Mouse (Mus musculus): Measurements from ENCODE around the gene Pdpr. TPM values are rescaled to one million over a fixed set of nuclear protein-coding genes. Genes with fewer than 3 reads are reported as not detected.
A peak's percentile ranks its signal among the peaks of the same experiment; 100 is the strongest.
"Not testable (repeated sequence)": the region's sequence is repeated elsewhere in the genome, so short reads cannot be mapped to it uniquely, and the experiment has no call there.

Gene Pdpr
- total RNA-seq, 2 experiments from 2014 or later, result 4.8 to 5.0 TPM

DNA sequence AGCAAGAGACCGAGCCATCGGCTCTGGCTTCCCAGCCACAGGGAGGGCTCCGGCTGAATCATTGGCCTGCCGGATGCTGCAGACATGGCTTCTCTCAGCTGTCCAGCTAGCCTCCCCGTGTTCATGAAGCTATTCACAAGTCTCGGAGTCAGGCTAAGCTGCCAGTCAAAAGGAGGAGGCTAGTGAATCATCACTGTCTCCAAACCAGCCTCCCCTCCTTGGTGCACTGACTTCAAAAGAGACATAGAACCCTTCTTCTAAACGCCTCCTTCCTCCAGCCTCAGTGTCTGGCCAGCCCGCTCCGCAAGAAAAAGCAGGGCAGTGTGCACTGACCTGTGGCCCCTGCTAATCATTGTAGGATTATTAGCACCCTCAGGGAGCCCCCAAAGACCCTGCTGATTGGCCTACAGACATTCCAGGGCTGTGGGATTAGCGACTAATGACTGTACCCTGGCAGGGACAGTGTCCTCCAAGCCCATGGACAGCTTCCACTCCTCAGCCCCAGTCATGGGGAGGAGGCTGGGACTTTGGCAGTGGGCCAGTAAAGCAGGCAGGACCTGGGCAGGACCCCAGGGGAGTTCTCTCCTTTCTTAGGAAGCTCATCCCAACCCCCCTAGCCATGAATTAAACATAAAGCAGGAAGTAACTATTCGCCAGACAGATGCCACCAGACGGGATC, 12.7 kb upstream of the Pdpr start:
- no peak for ATAC-seq (replicated peaks; ENCODE audit: low FRiP score, poor library complexity, severe bottlenecking)

DNA sequence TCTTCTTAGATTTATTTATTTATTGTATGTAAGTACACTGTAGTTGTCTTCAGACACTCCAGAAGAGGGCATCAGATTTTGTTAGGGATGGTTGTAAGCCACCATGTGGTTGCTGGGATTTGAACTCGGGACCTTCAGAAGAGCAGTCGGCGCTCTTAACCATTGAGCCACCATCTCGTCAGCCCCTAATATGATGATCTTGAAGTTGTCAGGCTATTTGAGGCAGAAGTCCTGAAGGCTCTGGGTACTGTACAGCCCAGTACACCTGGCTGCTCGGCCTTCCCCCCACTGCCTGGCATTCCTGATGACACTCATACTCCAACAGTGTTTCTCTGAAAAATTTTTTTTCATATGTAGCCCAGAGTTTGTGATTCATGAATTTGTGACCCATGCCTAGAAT, 10.5 kb upstream of the Pdpr start:
- not testable (repeated sequence) for ATAC-seq (replicated peaks; ENCODE audit: low FRiP score, poor library complexity, severe bottlenecking)

DNA sequence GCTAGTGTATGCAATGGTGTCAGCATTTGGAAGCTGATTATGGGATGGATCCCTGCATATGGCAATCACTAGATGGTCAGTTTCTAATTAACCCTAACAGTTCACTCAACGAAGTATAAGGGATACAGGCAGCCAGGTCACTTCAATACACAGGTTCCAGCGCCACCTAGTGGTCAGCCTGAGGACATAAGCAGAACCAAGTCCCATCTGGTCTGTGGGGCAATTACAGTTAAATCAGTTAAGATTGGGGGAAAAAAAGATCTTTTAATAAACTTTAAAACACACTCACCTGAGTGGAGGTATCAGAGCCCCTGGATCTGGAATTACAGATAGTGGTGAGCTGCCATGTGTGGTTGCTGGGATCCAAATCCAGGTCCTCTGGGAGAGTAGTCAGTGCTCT, 4.3 kb upstream of the Pdpr start:
- peak; percentile 80 for ATAC-seq (replicated peaks; ENCODE audit: low FRiP score, poor library complexity, severe bottlenecking)

DNA sequence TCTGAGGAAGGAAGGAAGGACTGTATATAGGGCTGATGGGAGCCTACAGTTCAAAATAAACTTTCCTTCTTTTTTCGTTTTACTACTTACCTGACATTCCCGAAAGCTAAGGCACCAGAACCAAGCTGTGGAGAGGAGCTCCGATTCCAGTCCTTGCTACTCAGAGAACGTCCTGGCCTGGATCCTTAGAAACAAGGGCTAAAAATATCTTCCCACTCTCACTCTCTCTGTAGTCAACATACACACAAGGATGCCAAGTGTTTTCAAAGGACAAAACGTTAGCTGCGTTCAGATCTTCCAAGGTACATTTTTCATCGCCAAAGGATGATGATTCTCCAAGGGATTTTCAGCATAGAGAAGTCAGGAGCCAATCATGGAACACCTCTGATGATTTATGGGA, 2.7 kb upstream of the Pdpr start:
- no peak for ATAC-seq (replicated peaks; ENCODE audit: low FRiP score, poor library complexity, severe bottlenecking)

DNA sequence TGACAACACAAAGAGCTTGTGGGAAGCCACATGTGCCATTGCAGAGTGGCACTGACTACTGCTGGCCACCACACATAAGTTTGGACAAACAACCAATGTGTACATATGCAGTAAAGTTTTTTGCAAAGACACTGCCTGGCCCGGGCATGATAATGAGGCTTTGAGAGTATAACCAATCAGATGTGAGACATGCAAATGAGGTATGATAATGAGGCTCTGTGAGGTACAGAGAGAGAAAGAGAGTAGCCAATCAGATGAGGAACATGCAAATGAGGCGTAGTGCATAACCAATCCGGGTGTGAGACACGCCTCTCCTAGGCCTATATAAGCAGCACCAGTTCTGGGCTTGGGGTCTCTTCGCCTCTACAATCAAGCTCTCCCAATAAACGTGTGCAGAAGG, 2.1 kb upstream of the Pdpr start, which contains the start of gene Clec18a:
Clec18a (minus strand) TSS at position 101 of the 400 bp plus-strand sequence.
- ATAC-seq (replicated peaks; ENCODE audit: low FRiP score, poor library complexity, severe bottlenecking), result not testable (repeated sequence)

DNA sequence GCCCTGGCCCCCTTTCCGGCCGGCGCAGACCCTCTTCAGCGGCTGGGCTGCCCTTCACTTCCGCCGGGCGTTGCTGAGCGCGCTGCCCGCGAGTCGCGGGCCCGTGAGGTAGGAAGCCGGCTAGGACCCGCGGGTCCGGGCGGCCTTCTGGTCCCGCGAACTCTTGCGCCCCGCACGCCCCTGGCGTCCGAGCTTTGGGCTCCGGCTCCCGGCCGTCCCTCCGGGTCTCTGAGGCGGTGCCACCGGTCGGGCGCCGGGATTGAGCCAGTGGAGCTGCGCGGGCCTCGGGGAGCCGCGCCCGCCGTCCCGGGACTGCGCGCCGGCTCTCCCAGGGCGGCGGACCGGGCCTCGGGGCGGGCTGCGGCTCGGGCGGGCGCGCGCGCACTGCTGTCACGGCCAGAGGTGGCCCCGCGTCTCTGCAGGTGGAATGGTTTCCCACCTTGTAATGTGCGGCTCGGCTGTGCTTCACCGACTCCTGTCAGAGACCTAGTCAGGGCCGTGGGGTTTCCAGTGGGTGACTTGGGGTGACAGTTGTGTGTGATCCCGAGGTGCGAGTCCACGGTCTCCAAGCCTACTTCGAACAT, 381 bp downstream of the Pdpr start:
- ATAC-seq (replicated peaks; ENCODE audit: low FRiP score, poor library complexity, severe bottlenecking), result peak; percentile 61

DNA sequence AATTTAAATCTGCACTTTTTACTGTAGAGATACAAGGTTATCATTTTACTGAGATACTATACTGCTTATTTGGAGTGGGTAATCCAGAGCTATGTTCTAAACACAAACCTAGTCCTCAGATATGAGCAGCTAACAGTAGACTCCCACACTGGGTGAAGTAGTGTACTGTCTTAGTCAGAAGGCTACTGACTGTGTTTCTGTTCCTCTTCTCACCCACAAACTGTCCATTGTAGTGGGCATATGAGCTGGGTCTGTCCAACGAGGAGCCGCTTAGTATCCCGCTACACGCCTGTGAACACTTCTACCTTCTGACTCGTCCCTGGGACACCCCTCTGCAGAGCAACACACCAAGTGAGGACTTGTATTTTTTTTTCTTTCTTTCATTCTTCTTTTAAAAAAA, 20.5 kb downstream of the Pdpr start:
- no peak for ATAC-seq (replicated peaks; ENCODE audit: low FRiP score, poor library complexity, severe bottlenecking)

DNA sequence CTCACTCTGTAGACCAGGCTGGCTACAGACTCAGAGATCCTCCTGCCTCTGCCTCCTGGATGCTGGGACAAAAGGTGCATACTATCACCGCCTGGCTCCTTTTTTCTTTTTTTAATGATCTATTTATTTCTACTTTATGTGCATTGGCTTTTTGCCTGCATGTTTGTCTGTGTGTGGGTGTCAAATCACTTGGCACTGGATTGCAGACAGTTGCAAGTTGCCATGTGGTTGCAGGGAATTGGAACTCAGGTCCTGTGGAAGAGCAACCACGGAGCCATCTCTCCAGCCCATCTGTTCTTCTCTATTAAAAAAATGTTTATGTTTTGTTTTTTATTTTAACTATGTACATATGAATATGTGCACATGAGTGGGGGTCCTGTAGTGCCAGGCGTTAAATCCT, 25.1 kb downstream of the Pdpr start:
- no peak for ATAC-seq (replicated peaks; ENCODE audit: low FRiP score, poor library complexity, severe bottlenecking)

DNA sequence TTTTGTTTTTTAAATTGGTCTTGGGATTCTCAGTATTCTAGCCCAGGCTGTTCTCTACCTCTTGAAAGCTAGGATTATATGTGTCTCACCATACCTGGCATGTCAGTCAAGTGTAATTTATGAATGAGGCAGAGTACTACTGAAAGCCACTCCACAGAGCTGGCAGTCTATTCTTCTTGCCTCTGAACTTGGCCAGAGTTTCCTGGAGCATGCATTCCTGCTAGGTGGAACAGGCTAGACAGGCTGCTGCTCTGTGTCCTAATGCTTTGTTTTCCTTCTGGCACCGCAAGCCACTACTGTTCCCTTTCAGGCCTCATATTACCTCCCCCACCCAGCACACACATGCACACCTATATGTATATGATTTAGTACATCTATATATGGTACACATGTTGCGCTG, 36.3 kb downstream of the Pdpr start:
- no peak for ATAC-seq (replicated peaks; ENCODE audit: low FRiP score, poor library complexity, severe bottlenecking)

DNA sequence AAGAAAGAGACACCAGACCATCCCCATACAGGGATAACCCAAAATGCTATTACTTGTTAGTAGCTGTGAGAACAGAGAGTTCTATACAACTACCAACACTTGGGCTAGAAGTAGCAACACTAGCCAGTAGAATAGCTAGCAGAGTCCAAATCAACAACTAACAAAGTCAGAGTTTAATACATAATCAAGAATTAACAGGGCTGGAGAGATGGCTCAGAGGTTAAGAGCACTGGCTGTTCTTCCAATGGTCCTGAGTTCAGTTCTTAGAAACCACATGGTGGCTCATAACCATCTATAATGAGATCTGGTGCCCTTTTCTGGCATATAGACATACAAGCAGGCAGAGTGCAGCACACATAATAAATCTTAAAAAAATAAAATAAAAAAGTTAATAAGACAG, 48.1 kb downstream of the Pdpr start:
- ATAC-seq (replicated peaks; ENCODE audit: low FRiP score, poor library complexity, severe bottlenecking), result no peak

DNA sequence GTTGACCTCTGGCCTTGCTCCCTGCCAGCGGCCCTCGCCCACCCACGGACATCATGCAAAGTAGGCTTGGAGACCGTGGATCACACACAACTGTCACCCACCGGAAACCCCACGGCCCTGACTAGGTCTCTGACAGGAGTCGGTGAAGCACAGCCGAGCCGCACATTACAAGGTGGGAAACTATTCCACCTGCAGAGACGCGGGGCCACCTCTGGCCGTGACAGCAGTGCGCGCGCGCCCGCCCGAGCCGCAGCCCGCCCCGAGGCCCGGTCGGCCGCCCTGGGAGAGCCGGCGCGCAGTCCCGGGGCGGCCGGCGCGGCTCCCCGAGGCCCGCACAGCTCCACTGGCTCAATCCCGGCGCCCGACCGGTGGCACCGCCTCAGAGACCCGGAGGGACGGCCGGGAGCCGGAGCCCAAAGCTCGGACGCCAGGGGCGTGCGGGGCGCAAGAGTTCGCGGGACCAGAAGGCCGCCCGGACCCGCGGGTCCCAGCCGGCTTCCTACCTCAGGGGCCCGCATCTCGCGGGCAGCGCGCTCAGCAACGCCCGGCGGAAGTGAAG, 50.5 kb downstream of the Pdpr start:
- ATAC-seq (replicated peaks; ENCODE audit: low FRiP score, poor library complexity, severe bottlenecking), result peak; percentile 52

DNA sequence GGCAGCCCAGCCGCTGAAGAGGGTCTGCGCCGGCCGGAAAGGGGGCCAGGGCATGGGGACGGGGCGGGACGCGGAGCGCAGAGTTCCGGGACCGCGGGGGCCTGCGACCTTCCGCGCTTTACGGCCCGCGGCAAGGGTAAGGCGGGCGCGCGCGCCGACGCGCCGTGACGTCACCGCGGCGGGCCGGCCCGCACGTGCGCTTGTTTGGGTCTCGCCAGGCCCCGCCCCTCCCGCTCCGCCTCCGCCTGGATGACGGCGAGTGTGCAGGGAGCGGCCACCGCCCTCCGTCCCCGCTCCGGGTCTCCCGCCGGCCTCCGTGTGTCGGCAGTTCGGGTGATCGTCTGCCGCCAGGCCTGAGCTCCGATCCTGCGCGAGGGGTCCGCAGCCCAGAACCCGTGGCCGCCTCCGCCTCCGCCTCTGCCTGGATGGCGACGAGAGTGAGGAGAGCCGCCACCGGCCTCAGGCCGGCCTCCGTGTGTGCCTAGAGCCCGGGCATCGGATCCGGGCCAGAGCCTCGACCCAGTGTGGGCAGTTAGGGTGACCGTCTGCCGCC, 51.1 kb downstream of the Pdpr start:
- peak; percentile 98 for ATAC-seq (replicated peaks; ENCODE audit: low FRiP score, poor library complexity, severe bottlenecking)

DNA sequence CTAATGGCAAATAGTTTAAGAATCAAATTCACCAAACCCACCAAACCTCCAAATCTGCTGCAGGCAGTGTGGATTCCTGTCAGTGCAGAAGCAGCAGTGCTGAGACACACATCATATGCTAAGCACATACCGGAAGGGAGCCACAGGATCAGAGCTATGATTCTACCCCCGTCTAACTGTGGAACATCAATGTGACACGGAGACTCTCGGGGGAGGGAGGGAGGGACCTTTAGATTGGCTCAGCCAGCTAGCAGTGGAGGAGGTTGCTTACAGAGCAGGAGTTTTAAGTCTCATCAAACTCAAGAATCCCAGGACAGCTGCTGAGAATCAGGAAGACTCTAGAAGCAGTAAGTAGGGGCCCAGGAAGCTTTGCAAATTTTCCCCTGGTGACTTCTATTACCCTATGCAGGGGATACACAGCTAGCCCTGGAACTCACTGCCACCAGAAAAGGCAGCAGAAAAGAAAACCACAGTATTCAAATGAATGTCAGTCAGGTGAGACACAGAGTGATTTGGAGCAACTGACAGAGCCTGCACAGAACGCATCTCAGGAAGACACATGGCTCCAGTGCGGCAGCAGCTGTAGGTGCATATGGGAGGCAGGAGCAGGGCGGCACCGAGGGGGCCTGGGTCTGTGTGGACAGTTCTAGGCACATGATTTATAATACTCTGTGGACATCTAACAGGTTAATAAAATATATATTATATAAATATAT, 61.4 kb downstream of the Pdpr start:
- no peak for ATAC-seq (replicated peaks; ENCODE audit: low FRiP score, poor library complexity, severe bottlenecking)

DNA sequence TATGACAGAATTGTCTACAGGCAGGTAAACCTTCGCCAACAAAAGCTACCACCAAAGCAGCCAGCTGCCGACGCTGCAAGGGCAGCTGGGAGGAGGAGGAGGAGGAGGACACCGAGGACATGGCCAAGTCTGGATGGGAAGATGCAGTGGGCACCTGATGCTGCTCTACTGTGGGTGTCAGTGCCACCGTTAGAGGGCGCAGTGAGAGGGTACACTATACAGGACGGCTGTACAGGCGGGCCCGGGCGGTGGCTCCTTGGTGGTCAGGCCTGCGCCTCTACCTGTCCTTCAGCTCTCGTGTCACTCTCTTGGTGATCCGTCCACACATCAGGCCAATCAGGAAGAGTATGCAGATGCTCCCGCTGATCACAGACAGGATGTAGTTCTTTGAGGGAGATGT, 63.2 kb downstream of the Pdpr start:
- peak; percentile 53 for ATAC-seq (replicated peaks; ENCODE audit: low FRiP score, poor library complexity, severe bottlenecking)

DNA sequence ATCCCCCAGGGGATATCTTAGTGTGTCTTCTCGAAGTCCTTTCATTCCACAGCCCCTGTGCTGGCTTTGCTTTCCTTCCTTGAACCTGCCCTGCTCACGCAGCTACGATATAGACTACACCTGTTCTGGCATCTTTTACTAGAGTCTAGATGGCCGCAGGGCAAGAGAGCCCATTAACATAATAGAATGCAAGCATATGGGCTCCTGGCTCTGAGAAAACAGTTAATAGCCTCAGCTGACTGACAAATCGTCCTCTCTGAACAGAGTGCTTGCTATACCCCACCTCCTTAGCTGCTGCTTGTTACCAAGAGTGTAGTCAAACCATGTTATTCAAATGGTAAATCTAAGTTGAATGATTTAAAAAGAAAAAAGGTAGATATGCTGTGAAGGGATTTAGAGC, 77.2 kb downstream of the Pdpr start:
- ATAC-seq (replicated peaks; ENCODE audit: low FRiP score, poor library complexity, severe bottlenecking), result no peak

DNA sequence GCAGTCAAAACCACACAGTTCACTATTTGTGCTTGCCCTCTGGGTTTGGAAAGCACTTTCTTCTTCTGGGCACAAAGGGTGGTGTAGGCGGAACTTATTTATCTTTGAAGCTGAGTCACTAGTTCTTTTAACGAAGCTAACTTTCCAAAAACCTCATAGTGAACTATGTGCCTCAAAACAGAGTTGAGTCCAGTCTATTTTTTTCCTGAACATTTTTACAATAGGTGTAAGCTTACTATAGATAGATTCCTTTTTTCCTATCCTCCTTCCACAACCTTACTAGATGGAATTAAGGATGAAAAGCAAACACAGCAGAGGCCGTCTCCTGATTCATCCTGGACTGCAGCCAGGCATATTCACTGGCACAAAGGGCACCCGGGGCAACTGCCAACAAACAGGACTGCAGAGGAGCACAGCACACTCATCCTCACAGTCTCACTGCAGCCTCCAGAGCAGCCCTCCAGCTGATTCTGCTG, 91.1 kb downstream of the Pdpr start:
- ATAC-seq (replicated peaks; ENCODE audit: low FRiP score, poor library complexity, severe bottlenecking), result no peak

Other genes with a start within 250 kb of the Pdpr start
- gene Cog4, start 248.0 kb upstream of the Pdpr start, total RNA-seq (2015; ENCODE audit: low replicate concordance), result 3.6 and 8.1 TPM in 2 replicates
- 25.8 and 42.4 TPM in 2 replicates for gene Cog4, start 248.0 kb upstream of the Pdpr start, total RNA-seq (2017; ENCODE audit: low replicate concordance)
- 28.8 and 50.5 TPM in 2 replicates for gene Sf3b3, start 247.8 kb upstream of the Pdpr start, total RNA-seq (2015; ENCODE audit: low replicate concordance)
- gene Sf3b3, start 247.8 kb upstream of the Pdpr start, total RNA-seq (2017; ENCODE audit: low replicate concordance), result 41.1 and 52.9 TPM in 2 replicates
- 0.58 and 3.3 TPM in 2 replicates for gene Fuk, start 192.1 kb upstream of the Pdpr start, total RNA-seq (2015; ENCODE audit: low replicate concordance)
- 0.68 and 0.98 TPM in 2 replicates for gene Fuk, start 192.1 kb upstream of the Pdpr start, total RNA-seq (2017; ENCODE audit: low replicate concordance)
- 60.1 and 66.5 TPM in 2 replicates for gene St3gal2, start 174.7 kb upstream of the Pdpr start, total RNA-seq (2015; ENCODE audit: low replicate concordance)
- 66.0 and 95.1 TPM in 2 replicates for gene St3gal2, start 174.7 kb upstream of the Pdpr start, total RNA-seq (2017; ENCODE audit: low replicate concordance)
- 13.1 and 31.6 TPM in 2 replicates for gene Ddx19a, start 96.8 kb upstream of the Pdpr start, total RNA-seq (2015; ENCODE audit: low replicate concordance)
- 9.5 and 13.1 TPM in 2 replicates for gene Ddx19a, start 96.8 kb upstream of the Pdpr start, total RNA-seq (2017; ENCODE audit: low replicate concordance)
- 0.77 and 1.3 TPM in 2 replicates for gene Ddx19b, start 62.9 kb upstream of the Pdpr start, total RNA-seq (2015; ENCODE audit: low replicate concordance)
- 2.5 and 3.2 TPM in 2 replicates for gene Ddx19b, start 62.9 kb upstream of the Pdpr start, total RNA-seq (2017; ENCODE audit: low replicate concordance)
- 12.3 and 23.1 TPM in 2 replicates for gene Aars, start 61.5 kb upstream of the Pdpr start, total RNA-seq (2015; ENCODE audit: low replicate concordance)
- 35.3 and 49.5 TPM in 2 replicates for gene Aars, start 61.5 kb upstream of the Pdpr start, total RNA-seq (2017; ENCODE audit: low replicate concordance)
- 6.5 and 7.3 TPM in 2 replicates for gene Exosc6, start 38.3 kb upstream of the Pdpr start, total RNA-seq (2015; ENCODE audit: low replicate concordance)
- not detected in 2 replicates for gene Exosc6, start 38.3 kb upstream of the Pdpr start, total RNA-seq (2017; ENCODE audit: low replicate concordance)
- gene Clec18a, start 2.2 kb upstream of the Pdpr start, total RNA-seq (2015; ENCODE audit: low replicate concordance), result not detected in 2 replicates
- not detected in 2 replicates for gene Clec18a, start 2.2 kb upstream of the Pdpr start, total RNA-seq (2017; ENCODE audit: low replicate concordance)
- 13.8 and 14.0 TPM in 2 replicates for gene Glg1, start 164.6 kb downstream of the Pdpr start, total RNA-seq (2015; ENCODE audit: low replicate concordance)
- gene Glg1, start 164.6 kb downstream of the Pdpr start, total RNA-seq (2017; ENCODE audit: low replicate concordance), result 27.9 and 33.1 TPM in 2 replicates
- 25.9 and 29.0 TPM in 2 replicates for gene Rfwd3, start 205.6 kb downstream of the Pdpr start, total RNA-seq (2015; ENCODE audit: low replicate concordance)
- 44.0 and 45.0 TPM in 2 replicates for gene Rfwd3, start 205.6 kb downstream of the Pdpr start, total RNA-seq (2017; ENCODE audit: low replicate concordance)
- 9.4 and 29.2 TPM in 2 replicates for gene Mlkl, start 243.5 kb downstream of the Pdpr start, total RNA-seq (2015; ENCODE audit: low replicate concordance)
- 11.8 and 12.0 TPM in 2 replicates for gene Mlkl, start 243.5 kb downstream of the Pdpr start, total RNA-seq (2017; ENCODE audit: low replicate concordance)

All from erythroblast, adult 5-6 weeks (primary cell).